Mouse (Mus musculus) central nervous system, embryonic 11.5 days (tissue): ENCODE data around the gene Arhgap35. TPM values are rescaled to one million over a fixed set of nuclear protein-coding genes. Genes with fewer than 3 reads are reported as not detected.

Experiments used
- polyA plus RNA-seq: library from polyadenylated mRNA; depleted of rRNA; stranded (reverse); fragments of >200 nt; gene quantifications from 2 replicates; pipeline ENCODE4 v1.2.3, GENCODE M21; 2012; rRNA removed

Gene Arhgap35
- 24.0 and 36.1 TPM in 2 replicates for polyA plus RNA-seq

GRCm38 (mm10) chr7:16614888-16615715, at the start of gene Arhgap35:
Arhgap35 (minus strand) TSS chr7:16614993.

GRCm38 (mm10) chr7:16477628-16478027, 137.2 kb downstream of the Arhgap35 start, which contains the start of gene Npas1:
Npas1 (minus strand) TSS chr7:16477728.

GRCm38 (mm10) chr7:16452587-16453073, 162.2 kb downstream of the Arhgap35 start, which contains the start of gene Tmem160:
Tmem160 (plus strand) TSS chr7:16452779.

Other genes with a start within 250 kb of the Arhgap35 start
- 217 and 361 TPM in 2 replicates for gene Sae1, start 227.2 kb downstream of the Arhgap35 start, polyA plus RNA-seq
- 57.7 and 93.9 TPM in 2 replicates for gene Zc3h4, start 214.1 kb downstream of the Arhgap35 start, polyA plus RNA-seq
- 39.6 and 43.5 TPM in 2 replicates for gene Tmem160, start 162.2 kb downstream of the Arhgap35 start, polyA plus RNA-seq
- gene Npas1, start 137.3 kb downstream of the Arhgap35 start, polyA plus RNA-seq, result 0.27 and 1.0 TPM in 2 replicates
- gene Ceacam15, start 60.7 kb upstream of the Arhgap35 start, polyA plus RNA-seq, result not detected in 2 replicates
- gene Ceacam9, start 106.9 kb upstream of the Arhgap35 start, polyA plus RNA-seq, result not detected in 2 replicates
- gene Ap2s1, start 123.4 kb upstream of the Arhgap35 start, polyA plus RNA-seq, result 256 and 284 TPM in 2 replicates
- gene Slc1a5, start 166.3 kb upstream of the Arhgap35 start, polyA plus RNA-seq, result 61.6 and 64.9 TPM in 2 replicates
- 177 and 182 TPM in 2 replicates for gene Strn4, start 200.9 kb upstream of the Arhgap35 start, polyA plus RNA-seq
- gene Fkrp, start 201.7 kb upstream of the Arhgap35 start, polyA plus RNA-seq, result 29.3 and 35.3 TPM in 2 replicates
- 17.6 and 18.1 TPM in 2 replicates for gene Prkd2, start 227.9 kb upstream of the Arhgap35 start, polyA plus RNA-seq